Mouse (Mus musculus): ENCODE data around the gene Gm8108. TPM values are rescaled to one million over a fixed set of nuclear protein-coding genes. Genes with fewer than 3 reads are reported as not detected.
"Not testable (repeated sequence)": the region's sequence is repeated elsewhere in the genome, so short reads cannot be mapped to it uniquely, and the experiment has no call there.

Gene Gm8108
- total RNA-seq (2021): 1 to 10 TPM in 1 of 2 experiments, under 1 TPM in 1; 0.64 to 1.0 TPM

GRCm38 (mm10) chr14:4110426-4110825, at the start of gene Gm8108:
Gene Gm8108 (plus strand): TSS chr14:4110526.
- DNase-seq (ENCODE audit: low spot score): peak; percentile 10
- intact Hi-C loops (cut with DNase I): not testable (repeated sequence)

DNA sequence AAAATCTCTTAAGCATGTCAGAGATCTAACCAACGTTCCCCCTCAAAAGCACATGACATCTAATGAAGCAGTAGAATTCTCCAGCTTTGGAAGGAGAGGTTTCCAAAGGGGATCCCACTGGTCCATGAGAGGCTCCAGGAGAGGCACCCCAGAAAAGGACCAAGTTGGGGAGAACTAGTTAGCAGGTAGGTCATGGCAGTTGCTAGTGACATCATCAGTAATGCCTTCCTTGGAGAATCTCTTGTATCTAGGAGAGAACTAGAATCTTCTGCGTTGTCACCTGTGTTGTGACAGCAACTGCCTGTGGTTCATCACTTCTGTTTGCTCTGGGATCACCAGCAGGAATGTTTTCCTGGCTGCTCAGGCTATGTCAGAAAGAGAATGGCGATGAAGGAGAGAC, 26.5 kb upstream of the Gm8108 start, which contains the start of gene Gm3115:
Gene Gm3115 (plus strand): TSS at position 301 of the 400 bp plus-strand sequence.
- intact Hi-C loops (cut with DNase I); DNase-seq (ENCODE audit: low spot score): not testable (repeated sequence)

- DNase-seq (ENCODE audit: low spot score); intact Hi-C loops (cut with DNase I): not testable (repeated sequence)
Measured at GRCm38 (mm10) chr14:4141646-4142045, 31.3 kb downstream of the Gm8108 start.

GRCm38 (mm10) chr14:4164730-4165129, 54.4 kb downstream of the Gm8108 start, which contains the start of gene Gm3127:
Gene Gm3127 (plus strand): TSS chr14:4165030.
- DNase-seq (ENCODE audit: low spot score); intact Hi-C loops (cut with DNase I): not testable (repeated sequence)

GRCm38 (mm10) chr14:4182030-4182429, 71.7 kb downstream of the Gm8108 start:
- intact Hi-C loops (cut with DNase I); DNase-seq (ENCODE audit: low spot score): not testable (repeated sequence)

Other genes with a start within 250 kb of the Gm8108 start
- gene Gm2916, start 226.4 kb upstream of the Gm8108 start, total RNA-seq (2021): not detected
- gene Gm3029, start 178.8 kb upstream of the Gm8108 start, total RNA-seq (2021): not detected
- gene Gm3095, start 147.0 kb upstream of the Gm8108 start, total RNA-seq (2021): not detected
- under 1 TPM in 1 of 2 experiments, not detected in 1; 0.20 TPM for gene Gm3099, start 112.1 kb upstream of the Gm8108 start, total RNA-seq (2021)
- under 1 TPM; 0.59 to 0.81 TPM for gene Gm5796, start 86.6 kb upstream of the Gm8108 start, total RNA-seq (2021)
- gene Gm3115, start 26.4 kb upstream of the Gm8108 start, total RNA-seq (2021): under 1 TPM; 0.13 to 0.17 TPM
- not detected for gene Gm3127, start 54.5 kb downstream of the Gm8108 start, total RNA-seq (2021)
- gene Gm2974, start 72.0 kb downstream of the Gm8108 start, total RNA-seq (2021): not detected
- not detected for gene Gm3138, start 139.1 kb downstream of the Gm8108 start, total RNA-seq (2021)
- not detected for gene Gm3149, start 206.8 kb downstream of the Gm8108 start, total RNA-seq (2021)
- gene 2610042L04Rik, start 224.2 kb downstream of the Gm8108 start, total RNA-seq (2021): not detected

All from heart, postnatal 25 days (tissue).